Mouse (Mus musculus): ENCODE measurements around the gene Ercc1. TPM values are rescaled to one million over a fixed set of nuclear protein-coding genes. Genes with fewer than 3 reads are reported as not detected.
A peak's percentile ranks its signal among the peaks of the same experiment; 100 is the strongest.

Gene Ercc1
- polyA plus RNA-seq, 1 experiment from 2014 or later = 72.5 TPM

- peaks cover 12% of the 10 kb centered on the region for H3K4me1 ChIP-seq (ENCODE audit: control insufficient read depth, insufficient read depth, low read length)
- H3K4me3 ChIP-seq (ENCODE audit: low read depth, low read length) = no peak overlapping the region
- no peak for ATAC-seq (replicated peaks; ENCODE audit: insufficient number of reproducible peaks, low FRiP score, low TSS enrichment)
- no peak overlapping the region for H3K9ac ChIP-seq (ENCODE audit: low read depth, low read length)
- no peak overlapping the region for H3K4me2 ChIP-seq
- H3K36me3 ChIP-seq (ENCODE audit: control insufficient read depth, insufficient read depth, low read length) = no peaks in the 10 kb centered on the region
- H3K9me3 ChIP-seq (replicated peaks; ENCODE audit: control insufficient read depth, low read length) = no peaks in the 10 kb centered on the region
- H3K27me3 ChIP-seq (ENCODE audit: control insufficient read depth, insufficient read depth, low read length) = no peaks in the 10 kb centered on the region
- no peak overlapping the region for H3K27ac ChIP-seq (ENCODE audit: low read depth, low read length)
- WGBS (ENCODE audit: insufficient replicate concordance) = 65% methylated on average over 2 of the region's 2 CpGs
Observed at GRCm38 (mm10) chr7:19318201-19318600, 26.4 kb upstream of the Ercc1 start.

- H3K4me2 ChIP-seq = no peak overlapping the region
- no peaks in the 10 kb centered on the region for H3K9me3 ChIP-seq (replicated peaks; ENCODE audit: control insufficient read depth, low read length)
- H3K36me3 ChIP-seq (ENCODE audit: control insufficient read depth, insufficient read depth, low read length) = no peaks in the 10 kb centered on the region
- H3K4me1 ChIP-seq (ENCODE audit: control insufficient read depth, insufficient read depth, low read length) = peaks cover 12% of the 10 kb centered on the region
- H3K27ac ChIP-seq (ENCODE audit: low read depth, low read length) = no peak overlapping the region
- no peak for ATAC-seq (replicated peaks; ENCODE audit: insufficient number of reproducible peaks, low FRiP score, low TSS enrichment)
- no peak overlapping the region for H3K4me3 ChIP-seq (ENCODE audit: low read depth, low read length)
- H3K27me3 ChIP-seq (ENCODE audit: control insufficient read depth, insufficient read depth, low read length) = no peaks in the 10 kb centered on the region
- H3K9ac ChIP-seq (ENCODE audit: low read depth, low read length) = no peak overlapping the region
- WGBS (ENCODE audit: insufficient replicate concordance) = 77% methylated on average over 7 of the region's 7 CpGs
Observed at GRCm38 (mm10) chr7:19318676-19319075, 25.9 kb upstream of the Ercc1 start.

- Histone ChIP-seq H3K27ac (ENCODE audit: low read depth, low read length) (0 out of 2 replicates have a peak overlapping the region, but pooled peaks have one; percentile 3), H3K9ac (ENCODE audit: low read depth, low read length) (peak overlapping the region; percentile 66), H3K4me1 (ENCODE audit: control insufficient read depth, insufficient read depth, low read length) (peaks cover 12% of the 10 kb centered on the region), H3K4me3 (ENCODE audit: low read depth, low read length) (peak overlapping the region; percentile 43), H3K4me2 (peak overlapping the region; percentile 81), H3K9me3 (replicated peaks; ENCODE audit: control insufficient read depth, low read length) (no peaks in the 10 kb centered on the region), H3K27me3 (ENCODE audit: control insufficient read depth, insufficient read depth, low read length) (no peaks in the 10 kb centered on the region), H3K36me3 (ENCODE audit: control insufficient read depth, insufficient read depth, low read length) (no peaks in the 10 kb centered on the region)
- 18% methylated on average over 9 of the region's 9 CpGs for WGBS (ENCODE audit: insufficient replicate concordance)
- peak; percentile 21; the same call in 1 of the 2 replicates for ATAC-seq (replicated peaks; ENCODE audit: insufficient number of reproducible peaks, low FRiP score, low TSS enrichment)
Observed at GRCm38 (mm10) chr7:19319458-19319857, 25.1 kb upstream of the Ercc1 start.

GRCm38 (mm10) chr7:19319906-19320305 lies 24.7 kb upstream of the Ercc1 start:
- 0 out of 2 replicates have a peak overlapping the region, but pooled peaks have one; percentile 35 for H3K27ac ChIP-seq (ENCODE audit: low read depth, low read length)
- no peaks in the 10 kb centered on the region for H3K27me3 ChIP-seq (ENCODE audit: control insufficient read depth, insufficient read depth, low read length)
- peak; percentile 91 for ATAC-seq (replicated peaks; ENCODE audit: insufficient number of reproducible peaks, low FRiP score, low TSS enrichment)

GRCm38 (mm10) chr7:19320637-19321036 lies 23.9 kb upstream of the Ercc1 start:
- peak overlapping the region; percentile 56 for H3K9ac ChIP-seq (ENCODE audit: low read depth, low read length)
- no peaks in the 10 kb centered on the region for H3K27me3 ChIP-seq (ENCODE audit: control insufficient read depth, insufficient read depth, low read length)
- peak overlapping the region; percentile 43; the same call in 1 of the 2 replicates for H3K4me3 ChIP-seq (ENCODE audit: low read depth, low read length)
- 0 out of 2 replicates have a peak overlapping the region, but pooled peaks have one; percentile 35 for H3K27ac ChIP-seq (ENCODE audit: low read depth, low read length)
- WGBS (ENCODE audit: insufficient replicate concordance) = 40% methylated on average over 7 of the region's 7 CpGs
- no peaks in the 10 kb centered on the region for H3K36me3 ChIP-seq (ENCODE audit: control insufficient read depth, insufficient read depth, low read length)
- peaks cover 13% of the 10 kb centered on the region for H3K4me1 ChIP-seq (ENCODE audit: control insufficient read depth, insufficient read depth, low read length)
- peak overlapping the region; percentile 81 for H3K4me2 ChIP-seq
- no peaks in the 10 kb centered on the region for H3K9me3 ChIP-seq (replicated peaks; ENCODE audit: control insufficient read depth, low read length)
- ATAC-seq (replicated peaks; ENCODE audit: insufficient number of reproducible peaks, low FRiP score, low TSS enrichment) = no peak

More at GRCm38 (mm10) chr7:19319906-19320305, 24.7 kb upstream of the Ercc1 start:
- Histone ChIP-seq H3K4me2 (peak overlapping the region; percentile 81), H3K4me1 (ENCODE audit: control insufficient read depth, insufficient read depth, low read length) (peaks cover 12% of the 10 kb centered on the region), H3K36me3 (ENCODE audit: control insufficient read depth, insufficient read depth, low read length) (no peaks in the 10 kb centered on the region), H3K4me3 (ENCODE audit: low read depth, low read length) (peak overlapping the region; percentile 43), H3K9ac (ENCODE audit: low read depth, low read length) (peak overlapping the region; percentile 66), H3K9me3 (replicated peaks; ENCODE audit: control insufficient read depth, low read length) (no peaks in the 10 kb centered on the region)
- under 1% methylated on average over 41 of the region's 41 CpGs for WGBS (ENCODE audit: insufficient replicate concordance)

- no peak for ATAC-seq (replicated peaks; ENCODE audit: insufficient number of reproducible peaks, low FRiP score, low TSS enrichment)
- 53% methylated on average over 5 of the region's 5 CpGs for WGBS (ENCODE audit: insufficient replicate concordance)
- Histone ChIP-seq H3K27me3 (ENCODE audit: control insufficient read depth, insufficient read depth, low read length) (no peaks in the 10 kb centered on the region), H3K27ac (ENCODE audit: low read depth, low read length) (no peak overlapping the region), H3K4me3 (ENCODE audit: low read depth, low read length) (no peak overlapping the region), H3K9me3 (replicated peaks; ENCODE audit: control insufficient read depth, low read length) (no peaks in the 10 kb centered on the region), H3K4me1 (ENCODE audit: control insufficient read depth, insufficient read depth, low read length) (peaks cover 20% of the 10 kb centered on the region), H3K9ac (ENCODE audit: low read depth, low read length) (no peak overlapping the region), H3K4me2 (no peak overlapping the region), H3K36me3 (ENCODE audit: control insufficient read depth, insufficient read depth, low read length) (no peaks in the 10 kb centered on the region)
Observed at GRCm38 (mm10) chr7:19321464-19321863, 23.1 kb upstream of the Ercc1 start.

GRCm38 (mm10) chr7:19322489-19322888 lies 22.1 kb upstream of the Ercc1 start:
- Histone ChIP-seq H3K27ac (ENCODE audit: low read depth, low read length) (no peak overlapping the region), H3K9ac (ENCODE audit: low read depth, low read length) (no peak overlapping the region)
- 33% methylated on average over 9 of the region's 9 CpGs for WGBS (ENCODE audit: insufficient replicate concordance)

GRCm38 (mm10) chr7:19324221-19324620 lies 20.4 kb upstream of the Ercc1 start:
- H3K9me3 ChIP-seq (replicated peaks; ENCODE audit: control insufficient read depth, low read length) = 0 out of 2 replicates have a peak, but pooled peaks cover 2% of the 10 kb centered on the region
- H3K4me2 ChIP-seq = no peak overlapping the region
- no peak overlapping the region for H3K4me3 ChIP-seq (ENCODE audit: low read depth, low read length)
- WGBS (ENCODE audit: insufficient replicate concordance) = 83% methylated on average over 11 of the region's 11 CpGs
- no peak for ATAC-seq (replicated peaks; ENCODE audit: insufficient number of reproducible peaks, low FRiP score, low TSS enrichment)
- H3K27ac ChIP-seq (ENCODE audit: low read depth, low read length) = no peak overlapping the region
- peaks cover 34% of the 10 kb centered on the region for H3K4me1 ChIP-seq (ENCODE audit: control insufficient read depth, insufficient read depth, low read length)
- no peaks in the 10 kb centered on the region for H3K36me3 ChIP-seq (ENCODE audit: control insufficient read depth, insufficient read depth, low read length)
- H3K27me3 ChIP-seq (ENCODE audit: control insufficient read depth, insufficient read depth, low read length) = no peaks in the 10 kb centered on the region
- no peak overlapping the region for H3K9ac ChIP-seq (ENCODE audit: low read depth, low read length)

More at GRCm38 (mm10) chr7:19322489-19322888, 22.1 kb upstream of the Ercc1 start:
- no peak overlapping the region for H3K4me2 ChIP-seq
- H3K36me3 ChIP-seq (ENCODE audit: control insufficient read depth, insufficient read depth, low read length) = no peaks in the 10 kb centered on the region
- no peaks in the 10 kb centered on the region for H3K9me3 ChIP-seq (replicated peaks; ENCODE audit: control insufficient read depth, low read length)
- peaks cover 31% of the 10 kb centered on the region for H3K4me1 ChIP-seq (ENCODE audit: control insufficient read depth, insufficient read depth, low read length)
- H3K27me3 ChIP-seq (ENCODE audit: control insufficient read depth, insufficient read depth, low read length) = no peaks in the 10 kb centered on the region
- no peak for ATAC-seq (replicated peaks; ENCODE audit: insufficient number of reproducible peaks, low FRiP score, low TSS enrichment)
- H3K4me3 ChIP-seq (ENCODE audit: low read depth, low read length) = no peak overlapping the region

All from heart, embryonic 11.5 days (tissue).